Mouse (Mus musculus) midbrain, embryonic 16.5 days (tissue): ENCODE measurements around the gene Grm7. TPM values are rescaled to one million over a fixed set of nuclear protein-coding genes. Genes with fewer than 3 reads are reported as not detected.

Experiments used
- ATAC-seq: fragments of 200-750 bp; cut with Nextera tagmentation; 2 replicates; pipeline ENCODE4 v1.8.0; 2017; ENCODE audit warnings: moderate TSS enrichment
- H3K27ac ChIP-seq: fragments of 300-500 bp; sonication (generic); 2 replicates; pipeline ENCODE4 v1.5.1; 2014; ENCODE audit warnings: mild to moderate bottlenecking, low read length, mixed read lengths
- H3K27me3 ChIP-seq: fragments of 300-500 bp; sonication (generic); 2 replicates; pipeline ENCODE4 v1.6.1; 2014; ENCODE audit warnings: low read depth, low read length, mixed read lengths; ENCODE audit not compliant: control insufficient read depth, insufficient read depth
- H3K36me3 ChIP-seq: fragments of 300-500 bp; sonication (generic); 2 replicates; pipeline ENCODE4 v1.6.1; 2014; ENCODE audit warnings: mild to moderate bottlenecking, low read length, moderate library complexity, mixed read lengths; ENCODE audit not compliant: control insufficient read depth, insufficient read depth
- H3K4me1 ChIP-seq: fragments of 300-500 bp; sonication (generic); 2 replicates; pipeline ENCODE4 v1.6.1; 2014; ENCODE audit warnings: mild to moderate bottlenecking, low read length, mixed read lengths; ENCODE audit not compliant: control insufficient read depth, insufficient read depth
- H3K4me2 ChIP-seq: fragments of 300-500 bp; sonication (generic); 2 replicates; pipeline ENCODE4 v1.6.1; 2014; ENCODE audit warnings: mild to moderate bottlenecking, low read length, mixed read lengths
- H3K4me3 ChIP-seq: fragments of 300-500 bp; sonication (generic); 2 replicates; pipeline ENCODE4 v1.5.1; 2014; ENCODE audit warnings: low read depth, mild to moderate bottlenecking, low read length, moderate library complexity, mixed read lengths
- H3K9ac ChIP-seq: fragments of 300-500 bp; sonication (generic); 2 replicates; pipeline ENCODE4 v1.6.1; 2014; ENCODE audit warnings: low read depth, low read length, mixed read lengths
- H3K9me3 ChIP-seq: fragments of 300-500 bp; sonication (generic); replicated peaks from 2 replicates; pipeline ENCODE4 v1.6.1; 2014; ENCODE audit warnings: mild to moderate bottlenecking, low read length, mixed read lengths; ENCODE audit not compliant: control insufficient read depth, poor library complexity, severe bottlenecking
- WGBS: fragments of 180-500 bp; shearing (Covaris S2); extraction: QIAGEN DNeasy Blood & Tissue Kit; methylation state at CpG from one replicate; pipeline ENCODE4 v1.1.7; 2014; 5-methylcytosine and 5-hydroxymethylcytosine counted together
- polyA plus RNA-seq: library from polyadenylated mRNA; unstranded; fragments of >200 nt; fragmentation: Nextera tagmentation; extraction: Ambion mirVana; gene quantifications from 2 replicates; pipeline ENCODE4 v1.2.1, GENCODE M21; 2015

Grm7 gene
- polyA plus RNA-seq, 1 experiment from 2014 or later = 39.1 TPM

DNA sequence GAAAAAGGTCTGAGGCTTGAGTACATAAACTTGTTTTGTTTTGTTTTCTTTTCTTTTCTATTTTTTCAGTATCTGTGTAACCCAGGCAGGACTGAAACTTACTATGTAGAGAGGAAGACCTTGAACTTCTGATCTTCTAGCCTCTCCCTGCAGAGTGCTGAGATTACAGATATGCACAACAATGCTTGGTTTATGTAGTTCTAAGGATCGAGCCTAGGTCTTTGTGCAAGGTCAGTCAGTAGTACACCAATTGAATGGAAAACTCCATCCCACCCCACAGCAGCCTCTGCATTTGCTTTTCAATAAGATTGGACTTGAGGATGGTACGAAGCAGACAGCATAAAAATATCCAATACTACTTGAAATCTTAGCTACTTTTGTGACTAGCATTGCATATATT is 800.8 kb downstream of the Grm7 start:
- no peaks in the 10 kb centered on the region for H3K36me3 ChIP-seq
- H3K27ac ChIP-seq = no peak overlapping the region
- H3K4me3 ChIP-seq = no peak overlapping the region
- ATAC-seq = no peak
- H3K4me2 ChIP-seq = no peak overlapping the region
- H3K27me3 ChIP-seq = no peaks in the 10 kb centered on the region
- H3K4me1 ChIP-seq = 0 out of 2 replicates have a peak, but pooled peaks cover 3% of the 10 kb centered on the region
- 70% methylated on average over 2 of the region's 2 CpGs for WGBS
- H3K9ac ChIP-seq = no peak overlapping the region
- H3K9me3 ChIP-seq = no peaks in the 10 kb centered on the region

DNA sequence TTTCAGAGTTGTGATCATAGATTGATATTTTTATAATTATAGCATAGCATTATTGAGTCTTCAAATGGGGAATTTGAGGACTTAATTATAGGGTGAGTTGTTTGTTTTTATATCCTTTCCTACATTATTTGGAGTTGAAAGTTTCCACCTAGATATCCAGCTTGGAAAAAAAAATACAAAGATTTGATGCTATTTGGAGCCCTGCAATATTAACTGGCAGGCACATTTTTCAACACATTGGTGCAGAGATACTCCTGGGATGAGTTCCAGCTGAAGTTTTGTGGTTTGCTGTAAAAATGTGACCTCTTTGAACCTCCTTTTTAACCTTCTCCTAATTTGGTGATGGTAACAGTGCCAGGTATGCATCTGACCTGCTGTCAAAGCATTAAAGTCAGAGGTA is 802.5 kb downstream of the Grm7 start:
- Histone ChIP-seq H3K9me3 (no peaks in the 10 kb centered on the region), H3K9ac (no peak overlapping the region), H3K36me3 (no peaks in the 10 kb centered on the region), H3K27me3 (no peaks in the 10 kb centered on the region), H3K4me1 (0 out of 2 replicates have a peak, but pooled peaks cover 3% of the 10 kb centered on the region), H3K4me3 (no peak overlapping the region), H3K27ac (no peak overlapping the region), H3K4me2 (no peak overlapping the region)
- no peak for ATAC-seq

DNA sequence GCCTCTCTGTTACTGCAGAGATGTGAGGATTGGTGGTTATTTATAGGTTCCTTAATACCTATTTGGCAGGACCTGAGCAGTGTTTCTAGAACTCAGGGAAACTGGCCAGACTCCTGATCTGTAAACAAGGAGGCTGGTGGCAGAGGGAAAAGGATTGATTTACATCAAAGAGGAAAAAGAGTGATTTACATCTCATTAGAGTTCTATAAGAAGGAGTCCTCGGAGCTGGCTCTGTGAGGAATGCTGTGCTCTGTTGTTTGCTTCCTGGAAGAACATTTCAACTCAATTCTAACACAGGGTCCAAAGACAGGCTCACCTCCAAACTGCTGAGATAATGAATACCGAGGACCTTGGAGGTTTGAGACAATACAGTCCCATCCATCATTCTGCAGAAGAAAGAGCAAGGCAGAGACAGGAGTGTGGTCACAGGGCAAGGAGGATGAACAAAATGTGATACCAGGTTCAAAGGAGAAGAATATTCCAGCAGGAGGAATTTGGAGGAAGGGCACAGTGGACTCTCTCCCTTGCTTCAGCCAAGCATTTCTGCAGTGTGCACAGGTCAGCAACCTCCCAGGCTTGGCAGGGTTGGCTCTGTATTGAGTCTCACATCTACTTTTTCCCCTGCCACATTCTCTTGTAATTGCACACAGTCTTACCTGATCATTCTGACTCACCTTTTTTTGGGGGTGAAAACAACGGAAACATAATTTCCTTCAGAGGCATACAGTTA is 803.8 kb downstream of the Grm7 start:
- Histone ChIP-seq H3K4me2 (no peak overlapping the region), H3K36me3 (no peaks in the 10 kb centered on the region), H3K27ac (no peak overlapping the region), H3K9me3 (no peaks in the 10 kb centered on the region), H3K4me1 (0 out of 2 replicates have a peak, but pooled peaks cover 3% of the 10 kb centered on the region), H3K27me3 (no peaks in the 10 kb centered on the region), H3K9ac (no peak overlapping the region), H3K4me3 (no peak overlapping the region)
- ATAC-seq = peak; percentile 79
- WGBS = 30% methylated on average over 3 of the region's 3 CpGs

DNA sequence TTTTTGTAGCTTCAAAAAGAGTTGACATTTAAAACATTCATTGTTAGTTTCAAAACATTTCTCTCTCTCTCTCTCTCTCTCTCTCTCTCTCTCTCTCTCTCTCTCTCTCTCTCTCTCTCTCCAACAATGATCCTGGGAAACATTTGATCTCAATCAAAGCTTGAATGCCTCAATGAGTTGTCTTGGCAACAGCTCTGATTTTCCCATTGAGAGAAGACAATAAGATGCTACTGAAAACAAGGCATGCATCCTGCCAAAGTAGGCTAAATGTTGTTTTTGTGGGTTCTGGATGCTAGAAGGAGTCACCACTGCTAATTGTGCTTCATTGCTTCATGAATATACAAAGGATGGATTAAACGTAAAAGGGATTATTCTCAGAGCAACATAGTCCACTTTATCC is 836.5 kb downstream of the Grm7 start:
- no peak overlapping the region for H3K4me2 ChIP-seq
- ATAC-seq = no peak
- no peaks in the 10 kb centered on the region for H3K4me1 ChIP-seq
- H3K9ac ChIP-seq = no peak overlapping the region
- no peaks in the 10 kb centered on the region for H3K9me3 ChIP-seq
- H3K27me3 ChIP-seq = no peaks in the 10 kb centered on the region
- no peak overlapping the region for H3K4me3 ChIP-seq
- no peak overlapping the region for H3K27ac ChIP-seq
- H3K36me3 ChIP-seq = no peaks in the 10 kb centered on the region
- WGBS = 21% methylated on average over 1 of the region's 1 CpGs

DNA sequence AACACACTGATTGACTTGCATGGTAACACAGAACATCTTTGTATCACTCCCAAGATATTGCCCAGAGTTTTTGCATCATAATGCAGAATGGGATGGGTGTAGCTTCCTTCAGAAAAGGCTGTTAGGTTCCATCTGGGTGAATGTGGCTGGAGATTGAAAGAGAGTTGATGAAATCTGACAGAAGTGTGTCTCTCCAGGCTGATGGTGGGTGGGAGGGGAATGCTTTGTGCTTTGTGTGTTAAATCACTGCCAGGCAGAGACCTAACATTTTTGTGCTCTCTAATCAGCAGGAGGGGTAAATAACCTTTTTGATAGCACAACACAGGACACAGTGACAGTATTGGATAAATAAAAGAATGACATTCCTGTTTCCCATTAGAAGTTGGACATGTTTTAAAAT is 840.7 kb downstream of the Grm7 start:
- Histone ChIP-seq H3K27me3 (no peaks in the 10 kb centered on the region), H3K9ac (no peak overlapping the region), H3K4me3 (no peak overlapping the region)

DNA sequence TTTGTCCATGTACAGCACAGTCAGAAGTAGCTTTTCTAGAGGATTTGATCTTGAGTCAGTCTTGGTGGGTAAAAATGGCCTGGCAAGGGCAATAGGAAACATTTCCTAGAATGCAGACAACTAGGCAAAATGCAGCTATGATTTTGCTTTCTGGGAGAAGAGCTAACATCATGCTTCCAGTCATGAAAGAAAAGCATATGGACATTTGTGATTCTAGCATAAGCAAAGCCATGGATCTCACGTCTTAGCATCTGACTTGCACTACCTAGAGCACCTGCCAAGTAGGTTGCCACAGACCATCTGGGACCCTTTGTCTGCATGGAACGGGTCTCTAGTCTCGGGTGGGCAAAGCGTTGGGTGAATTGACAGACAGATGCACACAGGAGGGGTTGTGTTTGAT is 842.2 kb downstream of the Grm7 start:
- Histone ChIP-seq H3K4me1 (no peaks in the 10 kb centered on the region), H3K4me2 (no peak overlapping the region), H3K9me3 (no peaks in the 10 kb centered on the region), H3K4me3 (no peak overlapping the region), H3K9ac (no peak overlapping the region), H3K27me3 (no peaks in the 10 kb centered on the region), H3K27ac (no peak overlapping the region), H3K36me3 (no peaks in the 10 kb centered on the region)
- ATAC-seq = no peak
- 84% methylated on average over 4 of the region's 4 CpGs for WGBS

More for the DNA sequence above, 840.7 kb downstream of the Grm7 start:
- Histone ChIP-seq H3K36me3 (no peaks in the 10 kb centered on the region), H3K4me1 (no peaks in the 10 kb centered on the region), H3K4me2 (no peak overlapping the region), H3K9me3 (no peaks in the 10 kb centered on the region), H3K27ac (no peak overlapping the region)
- ATAC-seq = no peak

DNA sequence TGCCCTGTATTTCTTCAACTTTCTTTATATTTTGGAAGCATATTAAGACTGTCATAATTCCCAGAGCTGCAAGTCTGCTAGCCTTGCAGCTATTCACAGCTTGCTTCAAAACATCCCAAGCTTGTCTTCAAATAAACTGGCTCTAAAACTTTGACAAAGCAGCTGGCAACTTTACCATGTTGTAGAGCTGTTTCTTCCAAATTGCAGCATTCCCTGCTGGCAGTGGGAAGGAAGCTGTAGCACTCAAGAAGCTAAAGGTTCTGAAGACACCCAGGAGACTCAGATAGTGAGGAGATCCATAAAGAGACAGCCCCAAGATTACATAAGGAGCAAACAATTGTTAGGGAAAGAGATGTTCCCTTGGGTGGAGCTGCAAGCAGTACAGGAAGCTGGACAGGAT is 846.8 kb downstream of the Grm7 start:
- no peaks in the 10 kb centered on the region for H3K4me1 ChIP-seq
- H3K36me3 ChIP-seq = no peaks in the 10 kb centered on the region
- H3K27ac ChIP-seq = no peak overlapping the region
- no peak overlapping the region for H3K9ac ChIP-seq
- H3K4me3 ChIP-seq = no peak overlapping the region
- H3K9me3 ChIP-seq = no peaks in the 10 kb centered on the region
- H3K4me2 ChIP-seq = no peak overlapping the region
- no peak for ATAC-seq
- H3K27me3 ChIP-seq = no peaks in the 10 kb centered on the region

DNA sequence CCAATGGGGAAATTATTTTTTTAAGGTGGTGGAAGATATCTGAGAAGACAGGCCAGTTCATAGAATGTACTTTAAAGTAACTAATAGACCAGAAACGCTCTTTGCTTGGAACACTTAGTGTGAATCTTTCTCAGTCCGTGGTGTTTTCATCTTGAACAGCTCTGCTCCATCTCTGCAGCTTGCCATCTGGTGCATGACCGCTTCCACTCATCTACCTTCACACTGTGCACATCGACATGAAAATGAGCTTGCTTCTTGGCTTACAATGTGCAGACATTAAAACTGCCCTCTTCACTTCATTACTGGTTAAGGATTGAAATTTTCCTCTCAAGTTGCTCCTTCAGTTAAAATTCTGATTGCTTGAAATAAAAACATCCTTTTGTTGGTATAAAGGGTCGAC is 854.2 kb downstream of the Grm7 start:
- Histone ChIP-seq H3K36me3 (no peaks in the 10 kb centered on the region), H3K9ac (no peak overlapping the region), H3K4me3 (no peak overlapping the region), H3K27ac (no peak overlapping the region), H3K27me3 (no peaks in the 10 kb centered on the region), H3K9me3 (no peaks in the 10 kb centered on the region), H3K4me2 (no peak overlapping the region), H3K4me1 (no peaks in the 10 kb centered on the region)
- ATAC-seq = no peak
- 82% methylated on average over 5 of the region's 5 CpGs for WGBS

DNA sequence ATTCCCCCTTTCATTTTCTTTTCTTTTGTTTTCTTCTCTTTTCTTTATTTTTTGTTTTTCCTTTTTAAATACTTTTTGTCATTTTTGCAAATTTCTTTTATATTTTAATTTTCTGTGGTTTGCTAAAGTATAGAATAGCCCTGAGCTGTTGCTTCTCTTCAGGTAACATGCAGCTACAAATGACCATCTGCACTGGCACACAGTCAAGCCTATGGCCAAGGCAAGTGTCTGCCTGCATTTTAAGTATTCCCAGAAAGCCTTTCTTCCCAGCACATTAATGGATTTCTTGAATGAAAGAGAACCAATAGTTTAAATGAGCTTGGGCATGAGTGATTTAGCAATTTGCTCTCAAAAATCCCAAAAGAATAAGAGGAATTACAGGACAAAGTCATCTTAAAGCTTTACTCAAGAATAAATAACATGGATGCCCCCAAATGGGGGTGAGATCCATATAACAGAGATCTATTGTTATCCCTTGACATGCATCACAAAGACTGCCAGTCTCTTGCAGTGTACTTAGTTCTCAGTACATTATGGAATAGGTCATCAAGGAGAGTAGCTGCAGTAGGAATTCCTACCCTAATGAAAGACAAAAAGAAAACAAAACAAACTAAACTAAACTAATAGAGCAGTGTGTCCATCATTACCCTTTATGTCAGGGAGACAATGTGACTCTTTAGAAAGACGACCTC is 865.5 kb downstream of the Grm7 start:
- Histone ChIP-seq H3K9ac (no peak overlapping the region), H3K4me2 (no peak overlapping the region), H3K9me3 (no peaks in the 10 kb centered on the region), H3K27me3 (no peaks in the 10 kb centered on the region), H3K4me1 (peaks cover 4% of the 10 kb centered on the region), H3K36me3 (no peaks in the 10 kb centered on the region), H3K27ac (no peak overlapping the region), H3K4me3 (no peak overlapping the region)
- 51% methylated on average over 1 of the region's 1 CpGs for WGBS
- ATAC-seq = no peak
